Mouse (Mus musculus) liver, embryonic 11.5 days (tissue): ENCODE data around the gene Tsr1. TPM values are rescaled to one million over a fixed set of nuclear protein-coding genes. Genes with fewer than 3 reads are reported as not detected.

Source experiments
- ATAC-seq: fragments of 200-750 bp; cut with Nextera tagmentation; replicated peaks from 2 replicates; pipeline ENCODE4 v1.8.0; 2017; ENCODE audit warnings: moderate number of reproducible peaks, mild to moderate bottlenecking, moderate TSS enrichment, moderate library complexity; ENCODE audit not compliant: low FRiP score
- DNase-seq: peaks from one replicate; pipeline ENCODE4 v3.0.0-alpha.2; 2017; ENCODE audit warnings: low spot score
- H3K27ac ChIP-seq: fragments of 300-500 bp; sonication (generic); 2 replicates; pipeline ENCODE4 v1.5.1; 2014; ENCODE audit warnings: mild to moderate bottlenecking, low read depth, low read length, control low read depth
- H3K27me3 ChIP-seq: fragments of 300-500 bp; sonication (generic); replicated peaks from 2 replicates; pipeline ENCODE4 v1.6.1; 2014; ENCODE audit warnings: low read length, mixed read lengths; ENCODE audit not compliant: control insufficient read depth, insufficient read depth
- H3K36me3 ChIP-seq: fragments of 300-500 bp; sonication (generic); 2 replicates; pipeline ENCODE4 v1.6.1; 2014; ENCODE audit warnings: mild to moderate bottlenecking, low read length, moderate library complexity, mixed read lengths; ENCODE audit not compliant: control insufficient read depth, insufficient read depth
- H3K4me1 ChIP-seq: fragments of 300-500 bp; sonication (generic); replicated peaks from 2 replicates; pipeline ENCODE4 v1.6.1; 2014; ENCODE audit warnings: low read length, mixed read lengths; ENCODE audit not compliant: control insufficient read depth, insufficient read depth
- H3K4me2 ChIP-seq: fragments of 300-500 bp; sonication (generic); 2 replicates; pipeline ENCODE4 v1.6.1; 2014; ENCODE audit warnings: mild to moderate bottlenecking, control low read depth, moderate library complexity
- H3K4me3 ChIP-seq: fragments of 300-500 bp; sonication (generic); 2 replicates; pipeline ENCODE4 v1.5.1; 2014; ENCODE audit warnings: low read depth, low read length, control low read depth
- H3K9ac ChIP-seq: fragments of 300-500 bp; sonication (generic); 2 replicates; pipeline ENCODE4 v1.6.1; 2014; ENCODE audit warnings: low read depth, low read length, control low read depth
- H3K9me3 ChIP-seq: fragments of 300-500 bp; sonication (generic); 2 replicates; pipeline ENCODE4 v1.6.1; 2016; ENCODE audit warnings: low read length, inconsistent platforms, mixed read lengths; ENCODE audit not compliant: control insufficient read depth
- WGBS: fragments of 180-500 bp; shearing (Covaris S2); extraction: QIAGEN DNeasy Blood & Tissue Kit; methylation state at CpG from one replicate; pipeline ENCODE4 v1.1.7; 2014; 5-methylcytosine and 5-hydroxymethylcytosine counted together
- polyA plus RNA-seq: library from polyadenylated mRNA; unstranded; fragments of >200 nt; fragmentation: Nextera tagmentation; extraction: Ambion mirVana; gene quantifications from 2 replicates; pipeline ENCODE4 v1.2.1, GENCODE M21; 2014

Tsr1 gene
- polyA plus RNA-seq, 1 experiment from 2014 or later = 72.4 TPM

DNA sequence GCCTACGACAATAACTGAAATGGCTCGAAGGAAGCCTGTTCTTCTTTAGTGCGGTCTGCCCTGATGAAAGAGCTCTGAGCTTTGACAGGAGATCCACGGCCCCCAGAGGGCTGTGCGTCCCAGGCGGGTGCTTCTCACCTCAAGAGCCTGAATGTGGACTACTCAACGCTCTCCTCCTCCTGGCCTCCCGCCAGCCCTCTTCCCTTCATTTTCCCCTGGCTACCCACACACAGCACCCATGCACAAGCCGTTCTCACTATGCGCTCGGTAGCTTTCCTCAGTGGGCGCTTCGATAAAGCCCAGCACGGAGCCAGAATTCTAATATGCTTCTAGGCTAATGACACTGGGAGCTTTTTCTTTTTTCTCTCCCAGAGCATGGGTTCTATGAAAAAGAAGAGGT, 15.9 kb upstream of the Tsr1 start:
- Histone ChIP-seq H3K9ac (no peak overlapping the region), H3K4me2 (no peak overlapping the region), H3K4me1 (no peaks in the 10 kb centered on the region), H3K36me3 (peaks cover 5% of the 10 kb centered on the region; the same call in 1 of the 2 replicates), H3K4me3 (no peak overlapping the region), H3K9me3 (no peaks in the 10 kb centered on the region), H3K27me3 (no peaks in the 10 kb centered on the region), H3K27ac (no peak overlapping the region)
- DNase-seq (no peak), ATAC-seq (no peak)
- 77% methylated on average over 14 of the region's 14 CpGs for WGBS

DNA sequence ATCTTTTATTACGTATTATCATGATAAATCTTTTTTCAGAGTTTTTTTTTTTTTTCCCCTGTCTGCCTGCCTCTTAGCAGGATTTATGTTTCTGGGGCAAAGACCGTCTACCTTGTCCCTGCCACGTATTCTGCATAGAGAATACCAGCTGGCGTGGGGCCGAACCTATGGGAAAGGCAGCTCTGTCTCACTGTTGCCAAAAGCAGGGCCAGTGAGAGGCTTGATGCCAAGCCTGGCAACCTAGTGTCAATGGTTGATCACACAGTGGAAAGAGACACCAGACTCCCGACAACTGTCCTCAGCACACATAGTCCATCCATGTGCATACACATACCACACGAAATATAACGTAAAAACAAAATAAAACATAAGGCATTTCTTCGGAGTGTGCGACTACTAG, 14.8 kb upstream of the Tsr1 start:
- ATAC-seq (no peak), DNase-seq (no peak)
- Histone ChIP-seq H3K27ac (no peak overlapping the region), H3K4me2 (no peak overlapping the region), H3K9me3 (no peaks in the 10 kb centered on the region), H3K9ac (no peak overlapping the region), H3K4me3 (no peak overlapping the region), H3K27me3 (no peaks in the 10 kb centered on the region), H3K36me3 (peaks cover 5% of the 10 kb centered on the region; the same call in 1 of the 2 replicates), H3K4me1 (no peaks in the 10 kb centered on the region)
- WGBS = 90% methylated on average over 10 of the region's 10 CpGs

DNA sequence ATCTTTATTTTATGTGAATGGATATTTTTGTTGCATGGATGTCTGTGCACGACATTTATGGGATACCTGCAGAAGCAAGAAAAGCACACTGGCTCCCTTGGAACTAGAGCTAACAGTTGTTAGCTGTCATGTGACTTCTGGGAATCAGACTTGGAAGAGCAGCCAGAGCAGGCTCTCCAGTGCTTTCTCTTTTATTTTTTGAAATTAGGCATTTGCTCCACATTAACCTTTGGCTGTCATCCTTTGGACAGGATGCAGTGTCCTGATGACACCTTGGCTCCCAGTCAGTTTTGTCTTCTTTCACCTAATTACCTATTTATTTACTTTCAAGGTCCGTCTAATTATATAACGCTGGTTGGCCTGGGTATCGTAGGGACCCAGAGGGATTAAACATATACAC, 3.3 kb upstream of the Tsr1 start:
- WGBS = 89% methylated on average over 4 of the region's 4 CpGs
- ATAC-seq (no peak), DNase-seq (no peak)
- no peak overlapping the region for H3K4me2 ChIP-seq
- peaks cover 3% of the 10 kb centered on the region for H3K36me3 ChIP-seq
- no peaks in the 10 kb centered on the region for H3K9me3 ChIP-seq
- no peak overlapping the region for H3K27ac ChIP-seq
- H3K27me3 ChIP-seq = no peaks in the 10 kb centered on the region
- H3K9ac ChIP-seq = no peak overlapping the region
- peaks cover 3% of the 10 kb centered on the region for H3K4me1 ChIP-seq
- H3K4me3 ChIP-seq = no peak overlapping the region

DNA sequence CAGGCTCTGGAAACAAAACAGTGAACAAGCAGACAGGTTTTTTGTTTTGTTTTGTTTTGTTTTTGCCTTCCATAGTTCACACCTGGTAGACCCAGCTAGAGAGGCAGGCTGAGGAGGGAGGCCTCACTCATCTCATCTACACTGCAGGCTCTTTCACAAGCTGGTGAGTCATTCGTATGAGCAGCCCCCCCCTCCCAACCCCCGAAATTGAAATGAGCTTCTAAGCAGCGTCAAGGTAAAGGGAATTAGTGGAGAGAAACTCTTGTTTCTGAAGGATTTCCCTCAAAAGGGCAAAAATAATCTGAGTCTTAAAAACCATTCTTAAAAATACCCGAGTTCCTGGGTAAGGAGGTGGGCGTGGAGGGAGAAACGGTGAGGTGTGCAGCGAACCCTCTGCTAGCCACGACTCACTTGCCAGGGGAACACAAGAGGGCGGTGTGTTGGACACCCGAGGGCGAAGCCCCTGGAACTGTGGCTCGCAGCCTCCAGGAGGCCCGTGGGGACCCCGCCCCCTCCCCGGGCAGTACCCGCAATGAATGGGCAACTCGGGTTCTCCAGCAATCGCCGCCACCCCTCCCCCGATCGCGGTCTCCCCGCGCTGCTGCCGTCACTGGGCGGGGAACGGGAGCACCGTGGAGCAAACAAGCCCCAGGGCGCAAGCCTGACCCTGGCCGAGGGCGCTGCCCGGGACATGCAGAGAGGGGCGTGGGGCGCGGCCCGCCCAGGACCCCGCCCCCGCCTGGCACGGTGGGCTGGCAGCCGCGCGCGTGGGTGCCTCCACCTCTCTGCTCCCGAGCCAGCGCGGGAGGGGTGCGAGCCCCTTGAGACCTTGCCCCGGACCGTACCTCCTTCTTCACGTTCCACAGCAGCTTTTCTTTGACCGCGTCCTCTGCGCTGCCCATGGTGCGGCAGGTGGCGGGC, 1.6 kb upstream of the Tsr1 start:
- Histone ChIP-seq H3K9me3 (no peaks in the 10 kb centered on the region), H3K27me3 (no peaks in the 10 kb centered on the region), H3K4me1 (peaks cover 10% of the 10 kb centered on the region), H3K4me3 (peak overlapping the region; percentile 78), H3K36me3 (peaks cover 19% of the 10 kb centered on the region), H3K27ac (peak overlapping the region; percentile 77), H3K9ac (peak overlapping the region; percentile 88), H3K4me2 (peak overlapping the region; percentile 93)
- ATAC-seq (peak; percentile 66), DNase-seq (peak; percentile 81)
- under 1% methylated on average over 49 of the region's 55 CpGs for WGBS

DNA sequence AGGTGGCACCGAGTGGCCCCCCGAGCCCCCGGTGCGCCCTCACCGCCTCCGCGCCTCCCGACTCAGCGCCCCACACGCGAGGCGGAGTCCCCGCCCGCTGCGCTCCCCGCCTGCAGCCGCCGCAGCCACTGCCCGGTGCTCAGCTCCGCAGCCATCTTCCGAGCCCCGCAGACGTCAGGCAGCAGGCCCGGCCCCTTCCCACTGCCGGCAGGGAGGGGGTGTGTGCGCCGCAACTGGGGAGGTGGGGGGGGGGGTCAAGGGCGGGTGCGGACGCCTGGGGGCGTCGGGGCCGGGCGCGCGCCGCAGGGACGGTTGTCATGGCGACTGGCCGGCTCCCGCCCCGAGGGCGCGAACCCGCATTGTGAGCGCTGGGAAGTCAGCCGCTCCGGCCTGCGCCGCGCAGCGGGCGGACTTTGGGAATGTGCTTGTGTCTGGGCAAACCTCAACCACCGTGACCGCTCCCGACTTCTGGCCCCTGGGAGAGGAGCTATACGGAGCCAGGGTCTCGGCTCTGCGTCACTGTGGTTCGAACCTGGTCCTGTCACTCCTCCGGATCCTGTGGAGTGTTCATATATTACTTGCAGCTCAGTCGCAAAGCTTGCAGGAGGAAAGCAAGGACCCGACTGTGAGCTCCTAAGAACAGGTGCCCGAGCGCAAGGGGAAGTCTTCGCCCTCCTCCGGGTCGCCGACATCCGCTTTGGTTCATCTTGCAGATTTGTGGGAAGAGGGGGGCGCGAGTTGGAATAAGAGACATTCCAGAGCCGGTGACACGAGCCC, 782 bp upstream of the Tsr1 start, which contains the start of gene Sgsm2:
Gene Sgsm2, minus strand, starts transcription at position 160 of the 777 bp plus-strand sequence.
- H3K9ac ChIP-seq = peak within 1 kb of the TSS; percentile 88
- WGBS = under 1% methylated on average over 73 of the region's 74 CpGs

DNA sequence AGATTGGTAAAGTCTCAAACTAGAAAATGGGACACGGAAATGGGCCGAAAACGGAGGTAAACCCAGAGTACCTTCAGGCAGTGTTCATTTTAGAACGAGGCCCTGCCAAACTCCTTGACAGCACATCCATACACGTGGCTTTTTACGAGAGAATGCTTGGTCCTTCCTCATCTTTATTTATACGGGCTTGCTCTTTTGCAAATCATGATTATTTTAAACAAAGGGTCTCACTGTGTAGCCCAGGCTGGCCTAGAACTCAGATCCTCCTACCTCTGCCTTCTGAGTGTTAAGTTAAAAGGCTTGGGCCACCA, 601 bp downstream of the Tsr1 start:
- WGBS = under 1% methylated on average over 7 of the region's 7 CpGs
- Histone ChIP-seq H3K9me3 (no peaks in the 10 kb centered on the region), H3K36me3 (peaks cover 38% of the 10 kb centered on the region), H3K27me3 (no peaks in the 10 kb centered on the region), H3K4me2 (peak overlapping the region; percentile 93), H3K4me3 (peak overlapping the region; percentile 78), H3K27ac (peak overlapping the region; percentile 77), H3K9ac (peak overlapping the region; percentile 88), H3K4me1 (peaks cover 10% of the 10 kb centered on the region)
- no peak for DNase-seq
- no peak for ATAC-seq

More for the DNA sequence above, 782 bp upstream of the Tsr1 start, which contains the start of gene Sgsm2:
- Histone ChIP-seq H3K27ac (peak within 1 kb of the TSS; percentile 77), H3K36me3 (peaks cover 28% of the 10 kb centered on the region), H3K9me3 (no peaks in the 10 kb centered on the region), H3K27me3 (no peaks in the 10 kb centered on the region), H3K4me3 (peak within 1 kb of the TSS; percentile 78), H3K4me1 (peaks cover 10% of the 10 kb centered on the region), H3K4me2 (peak within 1 kb of the TSS; percentile 93)
- ATAC-seq = peak; percentile 64
- peak; percentile 82 for DNase-seq

DNA sequence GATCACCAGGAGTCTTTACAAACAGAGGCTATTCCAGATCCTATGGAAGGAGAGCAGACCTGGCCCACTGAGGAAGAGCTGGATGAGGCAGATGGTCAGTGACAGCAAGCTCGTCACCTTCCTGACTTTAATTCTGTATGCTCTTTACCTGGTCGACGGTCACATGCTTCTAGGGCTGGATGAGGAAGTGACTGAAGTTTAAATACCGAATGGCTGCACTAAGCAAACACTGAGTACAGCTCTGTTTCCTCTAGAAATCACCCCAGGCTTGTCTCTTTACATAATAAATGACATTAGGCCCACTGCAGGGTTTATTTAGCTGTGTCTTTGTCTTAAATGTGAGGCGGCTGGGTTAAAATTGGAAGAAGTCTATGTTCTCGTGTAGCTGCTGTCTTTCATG, 3.7 kb downstream of the Tsr1 start:
- Histone ChIP-seq H3K4me3 (no peak overlapping the region), H3K9me3 (no peaks in the 10 kb centered on the region), H3K36me3 (peaks cover 67% of the 10 kb centered on the region), H3K27ac (no peak overlapping the region), H3K27me3 (no peaks in the 10 kb centered on the region), H3K9ac (no peak overlapping the region), H3K4me1 (peaks cover 10% of the 10 kb centered on the region), H3K4me2 (no peak overlapping the region)
- 84% methylated on average over 6 of the region's 6 CpGs for WGBS
- DNase-seq = no peak
- ATAC-seq = no peak

DNA sequence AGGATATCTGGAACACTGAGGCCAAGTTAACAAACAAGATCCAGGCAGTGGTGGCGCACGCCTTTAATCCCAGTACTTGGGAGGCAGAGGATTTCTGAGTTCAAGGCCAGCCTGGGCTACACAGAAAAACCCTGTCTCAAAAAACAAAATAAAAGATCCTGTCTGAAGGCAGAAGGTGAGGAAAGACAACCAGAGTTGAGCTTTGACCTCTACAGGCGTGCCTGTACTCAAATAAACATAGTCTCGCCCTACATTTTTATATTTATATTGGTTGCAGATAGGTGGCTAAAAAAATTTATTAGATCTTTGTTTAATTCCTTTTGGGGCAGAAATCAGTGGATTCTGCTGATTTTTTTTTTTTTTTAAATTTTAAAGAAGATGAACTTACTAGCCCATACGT, 4.5 kb downstream of the Tsr1 start:
- Histone ChIP-seq H3K27ac (no peak overlapping the region), H3K27me3 (no peaks in the 10 kb centered on the region), H3K36me3 (peaks cover 73% of the 10 kb centered on the region), H3K9me3 (no peaks in the 10 kb centered on the region), H3K4me3 (no peak overlapping the region), H3K4me1 (peaks cover 10% of the 10 kb centered on the region), H3K4me2 (no peak overlapping the region), H3K9ac (no peak overlapping the region)
- DNase-seq (no peak), ATAC-seq (no peak)
- 87% methylated on average over 5 of the region's 5 CpGs for WGBS
